Mouse (Mus musculus): ENCODE data around the gene Cldn6. TPM values are rescaled to one million over a fixed set of nuclear protein-coding genes. Genes with fewer than 3 reads are reported as not detected.

The Cldn6 gene
- total RNA-seq, 2 experiments from 2014 or later, result not detected

- intact Hi-C loops (cut with DNase I), result no loop called here
- peak; percentile 93 to 94 for DNase-seq (ENCODE audit: extremely low spot score in 1 of 2, low spot score in 2 of 2)
These were observed 5.5 kb upstream of the Cldn6 start, which contains the start of the genes Hcfc1r1 and Thoc6 for GRCm38 (mm10) chr17:23673424-23674073. Gene Hcfc1r1 (plus strand): TSS chr17:23673596. Gene Thoc6 (minus strand): TSS chr17:23673882.

GRCm38 (mm10) chr17:23674271-23674952 lies 4.6 kb upstream of the Cldn6 start:
- DNase-seq (ENCODE audit: extremely low spot score in 1 of 2, low spot score in 2 of 2), result no peak
- intact Hi-C loops (cut with DNase I), result no loop called here

- intact Hi-C loops (cut with DNase I), result no loop called here
- DNase-seq (ENCODE audit: extremely low spot score in 1 of 2, low spot score in 2 of 2), result peak in 1 of 2 experiments; percentile 62
These were observed 3.9 kb upstream of the Cldn6 start for GRCm38 (mm10) chr17:23675127-23675526.

- DNase-seq (ENCODE audit: extremely low spot score in 1 of 2, low spot score in 2 of 2), result peak; percentile 18 to 64
- intact Hi-C loops (cut with DNase I), result no loop called here
These were observed 3.3 kb upstream of the Cldn6 start for GRCm38 (mm10) chr17:23675564-23676281.

- DNase-seq (ENCODE audit: extremely low spot score in 1 of 2, low spot score in 2 of 2), result peak in 1 of 2 experiments; percentile 65
- intact Hi-C loops (cut with DNase I), result no loop called here
These were observed 2.5 kb upstream of the Cldn6 start for GRCm38 (mm10) chr17:23676473-23677031.

- DNase-seq (ENCODE audit: extremely low spot score in 1 of 2, low spot score in 2 of 2), result peak; percentile 43 to 88
- intact Hi-C loops (cut with DNase I), result no loop called here
These were observed 1.8 kb upstream of the Cldn6 start, which contains the start of gene Tnfrsf12a for GRCm38 (mm10) chr17:23677236-23677679. Gene Tnfrsf12a (minus strand): TSS chr17:23677468.

- no peak for DNase-seq (ENCODE audit: extremely low spot score in 1 of 2, low spot score in 2 of 2)
- intact Hi-C loops (cut with DNase I), result no loop called here
These were observed 1.3 kb downstream of the Cldn6 start for GRCm38 (mm10) chr17:23680336-23680735.

GRCm38 (mm10) chr17:23681086-23681485 lies 2.0 kb downstream of the Cldn6 start:
- intact Hi-C loops (cut with DNase I), result no loop called here
- no peak for DNase-seq (ENCODE audit: extremely low spot score in 1 of 2, low spot score in 2 of 2)

GRCm38 (mm10) chr17:23682092-23682491 lies 3.0 kb downstream of the Cldn6 start:
- no peak for DNase-seq (ENCODE audit: extremely low spot score in 1 of 2, low spot score in 2 of 2)
- intact Hi-C loops (cut with DNase I), result no loop called here

- intact Hi-C loops (cut with DNase I), result no loop called here
- no peak for DNase-seq (ENCODE audit: extremely low spot score in 1 of 2, low spot score in 2 of 2)
These were observed 3.5 kb downstream of the Cldn6 start for GRCm38 (mm10) chr17:23682530-23682929.

GRCm38 (mm10) chr17:23683226-23683625 lies 4.2 kb downstream of the Cldn6 start:
- DNase-seq (ENCODE audit: extremely low spot score in 1 of 2, low spot score in 2 of 2), result no peak
- intact Hi-C loops (cut with DNase I), result no loop called here

GRCm38 (mm10) chr17:23683856-23684672 lies 5.0 kb downstream of the Cldn6 start, which contains the start of gene Cldn9:
Gene Cldn9 (minus strand): TSS chr17:23684026.
- intact Hi-C loops (cut with DNase I), result no loop called here
- DNase-seq (ENCODE audit: extremely low spot score in 1 of 2, low spot score in 2 of 2), result no peak

GRCm38 (mm10) chr17:23694491-23694890 lies 15.4 kb downstream of the Cldn6 start:
- no peak for DNase-seq (ENCODE audit: extremely low spot score in 1 of 2, low spot score in 2 of 2)
- intact Hi-C loops (cut with DNase I), result no loop called here

- DNase-seq (ENCODE audit: extremely low spot score in 1 of 2, low spot score in 2 of 2), result no peak
- intact Hi-C loops (cut with DNase I), result no loop called here
These were observed 16.8 kb downstream of the Cldn6 start for GRCm38 (mm10) chr17:23695801-23696200.

- DNase-seq (ENCODE audit: extremely low spot score in 1 of 2, low spot score in 2 of 2), result peak in 1 of 2 experiments; percentile 82
- intact Hi-C loops (cut with DNase I), result loop anchor here (10.0 kb wide), 1 partner anchor 505 kb away; the partner anchor contains the start of gene Zfp40
These were observed 20.4 kb downstream of the Cldn6 start for GRCm38 (mm10) chr17:23699131-23700077.

GRCm38 (mm10) chr17:23700079-23700478 lies 21.0 kb downstream of the Cldn6 start:
- intact Hi-C loops (cut with DNase I), result loop anchor here (10.0 kb wide), 1 partner anchor 505 kb away; the partner anchor contains the start of gene Zfp40
- peak; percentile 88 to 94 for DNase-seq (ENCODE audit: extremely low spot score in 1 of 2, low spot score in 2 of 2)

- DNase-seq (ENCODE audit: extremely low spot score in 1 of 2, low spot score in 2 of 2), result no peak
- intact Hi-C loops (cut with DNase I), result loop anchor here (10.0 kb wide), 1 partner anchor 508 kb away; the partner anchor contains the start of gene Zfp40
These were observed 24.3 kb downstream of the Cldn6 start for GRCm38 (mm10) chr17:23703301-23703700.
